Mouse (Mus musculus) T-helper 17 cell (primary cell): ENCODE data around the gene Rnd1.

Experiments
- in situ Hi-C, 2 experiments: fragments of 300-600 bp; cut with MboI, MseI; formaldehyde crosslinking; loops; 1 replicate in 1 of 2; 2 replicates in 1 of 2; pipeline ENCODE4 v1.15.1; 2025; ENCODE audit warnings: high pct_unique_total_duplicates in 2 of 2

The Rnd1 gene

DNA sequence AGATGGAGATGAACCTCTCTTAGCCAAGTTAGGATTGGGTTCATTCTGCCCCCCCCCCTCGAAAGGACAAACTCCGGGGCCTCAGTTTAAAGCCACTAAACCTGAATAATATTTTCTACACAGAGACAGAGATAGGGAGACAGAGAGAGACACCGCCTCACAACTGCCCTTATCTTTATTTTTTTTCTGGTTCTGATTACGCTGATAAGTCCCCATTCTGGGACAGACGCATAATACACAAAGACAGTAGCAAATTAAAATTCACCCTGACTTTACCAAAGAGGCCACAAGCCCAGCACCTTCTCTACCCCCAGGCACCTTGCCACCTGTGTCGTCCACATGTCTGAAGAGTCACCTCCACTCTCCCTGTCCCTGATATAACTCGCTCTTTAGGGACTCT is 4.4 kb upstream of the Rnd1 start:
- in situ Hi-C loops: loop anchor here in 1 of 2 experiments (10.0 kb wide), 1 partner anchor 1217 kb away; no protein-coding TSS in a partner anchor

DNA sequence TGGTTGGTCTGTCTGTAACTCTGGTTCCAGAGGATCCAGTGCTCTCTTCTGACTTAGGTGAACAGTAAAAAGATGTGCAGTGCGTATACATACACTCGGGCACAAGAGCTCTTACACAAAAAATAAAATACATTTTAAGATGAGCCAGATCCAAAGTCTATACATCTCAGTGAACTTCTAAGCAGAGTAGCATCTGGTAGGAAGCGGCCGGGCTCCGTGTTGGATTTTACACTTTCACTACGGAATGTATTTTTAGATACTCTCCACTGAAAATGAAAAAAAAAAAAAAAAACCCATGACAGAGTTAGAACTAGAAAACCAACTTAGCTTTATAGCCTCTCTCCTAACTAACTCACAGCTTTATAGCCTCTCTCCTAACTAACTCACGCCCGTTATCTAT is 3.4 kb upstream of the Rnd1 start:
- in situ Hi-C loops: loop anchor here in 1 of 2 experiments (10.0 kb wide), 1 partner anchor 1216 kb away; no protein-coding TSS in a partner anchor

DNA sequence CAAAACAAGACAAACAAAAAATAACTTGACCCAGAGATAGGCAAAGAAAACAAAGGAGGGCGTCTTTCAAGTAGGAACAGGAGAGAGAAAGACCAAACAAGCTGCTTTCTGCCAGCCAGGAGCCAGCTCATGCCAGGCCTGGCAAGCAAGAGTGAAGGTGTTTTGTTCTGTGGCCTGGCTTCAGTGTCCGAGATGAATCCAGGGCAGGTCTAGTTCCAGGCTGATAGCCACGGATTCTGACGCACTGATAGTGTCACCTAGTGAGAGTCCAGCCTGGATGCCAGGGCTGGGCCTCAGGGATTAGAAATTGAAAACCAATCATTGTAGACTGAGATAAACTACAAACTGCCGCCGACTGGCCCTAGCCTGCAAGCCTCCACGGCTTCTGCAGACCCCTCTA is 716 bp upstream of the Rnd1 start:
- in situ Hi-C loops: no loop called here

DNA sequence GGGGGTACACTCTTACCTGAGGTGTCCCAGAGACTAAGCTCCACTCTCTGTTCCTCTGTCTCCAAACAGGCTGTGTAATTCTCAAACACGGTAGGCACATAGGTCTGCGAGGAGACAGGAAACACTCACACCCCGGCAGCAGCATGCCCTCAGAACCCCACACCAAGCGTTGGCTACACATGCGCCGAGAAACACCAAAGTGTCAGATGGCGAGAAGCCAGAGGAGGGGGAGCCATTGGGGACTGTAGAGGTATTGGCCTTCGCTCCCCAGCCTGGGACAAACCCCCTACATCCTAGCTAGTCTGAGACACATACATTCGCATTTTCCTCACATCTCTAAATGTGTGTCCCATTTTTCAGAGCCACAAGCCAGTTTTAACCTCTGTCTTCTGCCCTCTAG is 790 bp downstream of the Rnd1 start:
- in situ Hi-C loops: no loop called here

DNA sequence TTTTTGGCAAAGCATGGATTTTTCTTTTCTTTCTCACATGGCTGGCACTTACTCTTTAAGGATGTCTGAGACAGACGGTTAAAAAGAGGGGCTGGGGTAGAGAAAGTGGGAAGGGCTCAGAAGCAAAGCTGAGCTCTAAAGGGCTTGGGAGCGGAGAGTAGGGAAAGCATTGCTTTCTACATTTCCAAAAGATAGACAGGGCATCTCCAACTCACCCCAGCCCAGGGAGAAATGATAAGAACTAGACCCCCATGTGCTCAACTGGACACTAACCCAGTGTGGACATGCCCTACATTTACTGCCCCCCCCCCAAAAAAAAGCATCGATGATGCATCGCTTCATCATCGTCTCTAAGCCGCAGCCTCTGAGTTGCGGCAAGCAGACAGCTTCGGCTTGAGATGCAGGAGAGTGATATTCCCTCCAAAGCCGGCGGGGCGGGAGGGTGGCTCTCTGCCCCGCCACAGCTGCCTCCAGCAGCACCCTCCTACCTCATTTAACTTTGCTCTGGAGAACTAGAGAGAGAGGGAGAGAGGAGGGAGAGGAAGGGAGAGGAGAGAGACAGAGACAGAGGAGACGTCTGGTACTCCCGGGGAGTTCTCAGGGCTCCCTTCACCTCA is 1.5 kb downstream of the Rnd1 start:
- in situ Hi-C loops: no loop called here

DNA sequence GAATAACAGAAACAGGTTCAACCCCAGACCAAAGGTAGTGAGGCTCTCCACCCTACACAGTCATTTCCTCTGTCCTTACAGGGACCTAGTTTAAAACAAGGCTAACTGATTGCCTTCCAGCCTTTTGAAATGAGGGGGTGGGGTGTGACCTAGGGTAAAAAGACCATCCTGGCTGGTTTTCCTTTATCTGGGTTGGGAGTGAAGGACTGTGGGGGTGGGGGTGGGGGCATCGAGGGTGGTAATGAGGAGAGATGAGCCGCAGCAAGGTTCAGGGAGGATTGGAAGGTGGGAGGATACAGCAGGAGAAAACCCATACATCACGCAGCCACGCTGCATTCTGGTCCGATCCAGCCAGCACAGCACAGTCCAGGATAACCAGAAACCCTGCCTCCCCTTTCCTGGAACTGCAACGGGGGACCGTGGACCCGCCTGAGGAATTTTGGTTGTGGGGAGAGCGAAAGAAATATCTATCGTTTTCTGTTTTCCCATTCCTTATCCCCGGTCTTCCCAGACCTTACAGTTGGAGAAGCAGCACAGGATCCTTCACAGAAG is 2.2 kb downstream of the Rnd1 start:
- in situ Hi-C loops: loop anchor here in 1 of 2 experiments (5.0 kb wide), 2 partner anchors 32 to 127 kb away; partner anchors contain the start of gene Ccdc65

DNA sequence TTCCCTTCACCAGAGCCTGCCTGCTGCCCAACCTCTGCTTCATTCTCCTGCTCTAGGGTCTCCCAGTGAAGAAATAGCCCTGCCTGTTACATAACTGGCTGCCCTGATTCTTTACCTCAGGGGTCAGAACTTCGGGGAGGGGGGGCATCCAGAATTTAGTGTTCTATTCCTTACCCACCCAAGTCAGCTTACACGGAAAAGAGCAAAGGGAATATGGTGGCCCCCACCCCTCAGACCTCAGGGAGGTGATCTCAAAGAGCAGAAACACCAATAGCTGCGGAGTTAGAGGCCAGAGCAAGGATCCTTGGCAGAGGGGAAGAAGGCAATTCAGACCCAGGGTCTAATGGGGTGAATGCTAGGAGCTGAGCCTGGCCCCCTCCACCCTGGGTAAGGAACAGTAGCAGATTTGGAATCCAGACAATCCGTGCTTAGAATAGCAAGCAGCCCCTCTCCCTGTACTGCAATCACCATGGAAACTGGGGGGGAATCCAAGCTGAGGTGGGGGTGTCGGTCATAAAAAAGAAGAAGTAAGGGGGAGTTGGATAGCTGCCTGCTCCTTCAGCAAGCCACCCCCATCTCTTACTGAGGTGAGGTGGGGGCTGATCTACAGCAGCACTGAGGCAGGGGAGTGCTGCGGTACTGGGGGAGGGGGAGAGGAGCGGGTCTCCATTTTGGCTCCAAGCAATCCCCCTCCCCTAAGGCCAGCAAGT is 2.8 kb downstream of the Rnd1 start:
- in situ Hi-C loops: loop anchor here in 1 of 2 experiments (5.0 kb wide), 2 partner anchors 33 to 128 kb away; partner anchors contain the start of gene Ccdc65

DNA sequence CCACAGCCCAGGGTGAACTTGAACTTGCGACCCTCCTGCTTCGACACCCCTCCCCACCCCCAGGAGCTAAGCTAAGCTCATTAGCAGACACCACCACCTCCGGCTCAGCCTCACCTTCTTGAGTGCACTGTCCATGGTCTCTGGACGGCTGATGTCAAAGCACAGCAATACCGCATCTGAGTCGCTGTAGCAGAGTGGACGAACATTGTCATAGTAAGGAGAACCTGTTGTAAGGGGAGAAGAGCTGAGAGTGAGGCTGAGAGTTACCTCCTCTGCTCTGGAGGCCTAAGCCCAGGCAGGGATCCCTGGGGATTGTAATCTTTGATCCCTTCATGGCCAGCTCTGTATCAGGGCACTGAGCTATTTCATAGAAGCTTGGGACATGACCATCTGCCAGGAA is 3.5 kb downstream of the Rnd1 start:
- in situ Hi-C loops: loop anchor here in 1 of 2 experiments (5.0 kb wide), 2 partner anchors 34 to 129 kb away; partner anchors contain the start of gene Ccdc65

DNA sequence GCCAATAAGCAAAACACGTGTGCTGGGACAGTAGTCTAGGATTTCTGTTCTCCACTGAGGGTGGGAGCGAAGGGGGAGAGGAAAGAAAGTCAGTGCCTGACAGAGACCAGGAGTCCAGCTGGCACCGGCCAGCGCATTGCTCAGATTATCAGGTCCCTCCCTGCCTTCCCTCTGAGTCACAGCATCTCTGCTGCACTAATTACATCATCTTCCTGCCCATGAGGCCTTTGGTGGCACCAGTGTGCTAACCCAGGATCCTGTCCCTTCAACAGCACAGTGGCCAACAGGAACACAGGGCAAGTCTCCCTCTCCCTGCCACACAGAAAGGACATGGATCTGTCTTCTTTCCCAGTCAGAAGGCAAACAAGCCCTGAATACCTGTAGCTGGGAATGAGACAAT is 4.7 kb downstream of the Rnd1 start:
- in situ Hi-C loops: loop anchor here in 1 of 2 experiments (5.0 kb wide), 2 partner anchors 35 to 130 kb away; partner anchors contain the start of gene Ccdc65

DNA sequence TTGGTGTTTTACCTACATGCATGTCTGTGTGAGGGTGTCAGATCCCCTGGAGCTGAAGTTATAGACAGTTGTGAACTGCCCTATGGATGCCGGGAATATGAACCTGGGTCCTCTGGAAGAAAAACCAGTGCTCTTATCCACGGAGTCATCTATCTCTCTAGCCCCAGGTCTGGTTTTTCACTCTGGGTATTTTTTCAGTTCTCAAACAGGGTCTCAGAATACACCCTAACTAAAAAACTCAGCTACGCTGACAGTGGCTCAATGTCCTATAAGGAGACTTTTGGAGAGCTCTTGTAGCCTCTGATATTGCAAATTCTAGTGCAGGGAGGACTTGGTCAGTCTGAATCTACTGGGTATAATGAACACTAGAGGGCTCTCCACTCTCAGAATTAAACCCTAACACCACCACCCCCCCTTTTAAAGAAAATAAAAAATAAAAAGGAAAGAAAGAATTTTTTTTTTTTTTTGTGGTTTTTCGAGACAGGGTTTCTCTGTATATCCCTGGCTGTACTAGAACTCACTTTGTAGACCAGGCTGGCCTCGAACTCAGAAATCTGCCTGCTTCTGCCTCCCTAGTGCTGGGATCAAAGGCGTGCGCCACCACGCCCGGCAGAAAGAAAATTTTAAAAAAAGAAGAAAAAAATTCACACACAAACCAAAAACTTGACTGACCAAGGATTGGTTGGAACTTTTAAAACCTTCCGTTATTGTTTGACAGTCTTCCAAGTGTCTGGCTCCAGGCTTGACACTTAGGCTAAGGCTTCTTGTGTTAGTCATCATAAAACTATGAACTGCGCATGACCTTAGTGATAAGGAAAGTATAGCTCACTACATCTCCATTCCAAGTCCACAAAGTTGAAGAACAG is 13.0 kb downstream of the Rnd1 start:
- in situ Hi-C loops: no loop called here

DNA sequence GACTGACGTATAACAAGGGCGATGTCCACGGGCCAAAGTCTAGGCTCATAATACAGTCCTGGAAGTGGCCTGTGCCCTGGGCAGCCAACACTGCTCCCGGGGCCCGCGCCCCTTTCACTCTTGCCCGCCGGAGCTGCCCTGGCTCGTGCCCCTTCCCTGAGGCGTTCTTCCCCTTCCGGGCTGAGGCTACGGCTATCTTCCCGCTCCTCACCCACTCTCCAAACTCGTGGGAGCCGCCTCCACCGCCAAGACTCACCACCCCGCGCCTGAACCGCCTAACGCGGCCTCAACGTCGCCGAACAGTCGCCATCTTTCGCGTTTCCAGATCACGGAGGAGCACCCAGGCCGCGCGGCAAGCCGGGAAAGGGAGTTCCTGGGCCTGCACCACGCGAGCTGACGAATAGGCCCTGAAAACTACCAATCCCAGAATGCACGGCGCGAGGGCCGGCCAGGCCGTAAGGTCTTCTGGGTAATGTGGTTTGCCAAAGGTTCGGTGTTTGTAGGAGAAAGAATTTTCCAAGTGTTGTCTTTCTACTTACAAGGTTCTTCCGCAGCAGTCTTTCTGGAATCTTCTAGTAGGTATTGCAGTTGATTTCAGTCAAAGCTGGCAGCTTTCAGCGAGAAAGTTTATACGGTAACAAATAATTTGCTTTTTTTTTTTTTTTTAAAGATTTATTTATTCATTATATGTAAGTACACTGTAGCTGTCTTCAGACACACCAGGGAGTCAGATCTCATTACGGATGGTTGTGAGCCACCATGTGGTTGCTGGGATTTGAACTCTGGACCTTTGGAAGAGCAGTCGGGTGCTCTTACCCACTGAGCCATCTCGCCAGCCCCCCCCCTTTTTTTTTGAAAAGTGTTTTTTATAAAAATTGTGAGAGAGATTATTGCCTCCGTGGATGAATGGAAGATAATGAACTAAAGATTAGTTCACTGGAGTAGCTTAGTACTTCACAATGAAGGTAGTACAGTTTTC is 14.4 kb downstream of the Rnd1 start, which contains the start of gene Ddx23:
Gene Ddx23 (minus strand): TSS at position 328 of the 979 bp plus-strand sequence.
- in situ Hi-C loops: no loop called here

DNA sequence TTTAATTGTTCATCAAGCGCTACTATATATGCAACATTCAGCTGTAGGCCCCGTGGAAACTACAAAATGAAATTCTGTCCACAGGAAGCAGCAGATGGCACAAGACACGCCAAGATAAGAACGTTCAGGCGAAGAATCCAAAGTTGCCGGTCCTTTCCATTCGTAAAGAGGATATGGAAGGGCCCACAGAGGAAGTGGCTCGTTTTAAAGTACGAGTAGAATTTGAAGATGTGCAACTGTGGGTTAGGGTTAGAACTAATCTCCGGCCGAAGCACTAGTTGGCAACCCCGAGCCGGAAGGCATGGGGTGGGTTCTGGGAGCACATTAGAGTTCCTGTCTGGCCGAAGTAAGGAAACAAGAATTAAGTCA is 15.1 kb downstream of the Rnd1 start:
- in situ Hi-C loops: no loop called here

DNA sequence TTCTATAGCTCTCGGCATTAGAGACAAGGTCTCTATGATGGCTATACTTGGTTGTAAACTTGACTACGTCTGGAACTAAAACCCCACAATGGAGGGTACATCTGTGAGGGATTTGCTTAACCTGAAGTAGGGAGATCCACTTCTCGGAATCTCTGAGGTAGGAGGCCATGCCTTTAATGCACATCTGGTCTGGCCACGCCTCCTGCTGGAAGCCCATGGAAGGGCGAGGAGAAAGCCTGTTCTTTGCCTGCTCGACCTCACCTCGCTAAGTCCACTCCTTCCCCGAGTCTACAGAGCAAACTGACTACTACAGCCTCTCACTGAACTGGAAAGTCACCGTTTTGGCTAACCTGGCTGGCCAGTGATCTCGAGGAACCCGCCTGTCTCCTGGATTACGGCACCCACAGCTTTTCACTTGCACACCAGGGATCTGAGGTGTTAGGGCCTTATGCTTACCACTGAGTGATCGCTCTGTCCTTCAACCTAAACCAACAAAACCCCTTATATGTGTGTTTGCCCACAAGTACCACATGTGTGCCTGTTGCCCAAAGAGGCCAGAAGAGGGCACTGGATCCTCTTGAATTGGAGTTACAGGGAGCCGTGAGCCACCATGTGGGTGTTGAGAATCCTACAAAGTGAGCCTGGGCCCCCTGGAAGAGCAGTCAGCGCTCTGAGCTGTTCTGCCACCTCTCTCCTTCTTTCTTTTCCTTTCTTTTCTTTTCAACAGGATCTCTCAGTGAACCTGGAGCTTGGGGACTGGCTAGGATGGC is 20.1 kb downstream of the Rnd1 start:
- in situ Hi-C loops: no loop called here

DNA sequence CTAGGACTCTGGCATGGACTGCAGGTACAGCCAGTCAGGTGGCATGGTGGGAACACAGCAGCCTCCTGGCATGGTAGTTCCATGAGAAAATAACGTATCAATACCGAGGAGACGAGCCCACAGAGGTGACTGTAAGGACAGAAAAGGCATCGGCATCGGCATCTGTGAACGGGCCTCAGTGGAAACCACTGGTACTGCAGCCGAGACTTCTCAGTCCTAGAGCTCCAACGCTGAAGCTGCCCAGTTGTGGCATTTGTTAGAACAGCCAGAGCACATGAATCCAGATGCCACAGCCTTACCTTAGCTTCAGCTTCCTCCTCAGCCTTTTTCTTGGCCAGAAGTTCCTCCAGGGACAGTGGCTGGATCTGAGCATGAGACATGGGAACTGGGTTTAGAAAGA is 25.1 kb downstream of the Rnd1 start:
- in situ Hi-C loops: no loop called here

DNA sequence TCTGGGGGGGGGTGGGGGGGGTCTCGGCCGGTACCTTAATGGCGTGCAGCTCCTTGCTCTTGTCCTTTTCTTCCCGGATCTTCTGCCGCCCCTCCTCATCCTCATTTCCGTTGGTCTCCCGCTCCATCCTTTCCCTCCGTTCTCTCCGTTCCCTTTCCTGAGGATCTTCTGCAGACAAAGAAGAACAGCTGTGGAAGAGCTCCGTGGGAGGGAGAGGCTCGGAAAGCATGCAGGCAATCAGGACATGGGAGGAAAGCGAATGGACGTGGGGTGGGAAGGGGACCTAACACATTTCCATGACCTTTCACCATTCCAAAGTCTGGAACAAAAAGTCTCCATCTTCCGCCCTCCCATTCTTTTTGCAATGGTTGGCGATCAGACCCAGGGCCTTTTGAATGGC is 25.8 kb downstream of the Rnd1 start:
- in situ Hi-C loops: no loop called here

DNA sequence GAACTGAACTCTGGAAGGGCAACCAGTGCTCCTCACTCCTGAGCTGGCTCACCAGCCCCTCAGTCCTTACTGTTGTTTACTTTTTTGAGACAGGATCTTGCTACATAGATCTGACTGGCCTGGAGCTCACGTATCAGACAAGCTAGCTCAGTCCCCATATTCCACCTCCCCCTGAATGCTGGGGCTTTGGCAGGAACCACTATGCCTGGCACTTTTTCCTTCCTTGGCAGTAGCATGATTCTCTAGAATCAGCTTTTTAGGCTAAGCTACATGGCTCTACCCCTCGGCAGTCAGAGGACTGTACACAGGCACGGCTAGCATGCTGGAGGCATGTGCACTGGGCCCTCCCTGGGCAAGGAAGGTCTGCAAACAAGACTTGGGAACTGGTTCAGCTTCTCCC is 29.2 kb downstream of the Rnd1 start:
- in situ Hi-C loops: no loop called here

DNA sequence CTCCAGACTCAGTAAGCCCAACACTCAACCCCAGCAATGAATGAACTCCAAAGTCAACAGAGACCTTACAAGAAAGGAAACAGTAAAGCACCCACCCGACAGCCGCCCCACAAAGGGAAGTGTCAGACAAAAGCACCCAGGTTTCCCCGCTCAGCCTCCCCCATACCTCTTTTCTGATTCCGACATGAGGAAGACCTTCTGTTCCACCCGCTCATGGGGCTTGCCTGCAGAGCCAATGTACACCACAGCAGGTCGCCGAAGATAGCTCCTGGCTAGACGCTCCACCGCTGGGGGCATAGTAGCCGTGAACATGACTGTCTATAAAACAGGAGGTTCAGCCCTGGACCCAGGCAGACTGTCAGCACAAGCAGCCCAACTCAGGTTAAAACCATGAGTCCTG is 30.0 kb downstream of the Rnd1 start:
- in situ Hi-C loops: no loop called here

DNA sequence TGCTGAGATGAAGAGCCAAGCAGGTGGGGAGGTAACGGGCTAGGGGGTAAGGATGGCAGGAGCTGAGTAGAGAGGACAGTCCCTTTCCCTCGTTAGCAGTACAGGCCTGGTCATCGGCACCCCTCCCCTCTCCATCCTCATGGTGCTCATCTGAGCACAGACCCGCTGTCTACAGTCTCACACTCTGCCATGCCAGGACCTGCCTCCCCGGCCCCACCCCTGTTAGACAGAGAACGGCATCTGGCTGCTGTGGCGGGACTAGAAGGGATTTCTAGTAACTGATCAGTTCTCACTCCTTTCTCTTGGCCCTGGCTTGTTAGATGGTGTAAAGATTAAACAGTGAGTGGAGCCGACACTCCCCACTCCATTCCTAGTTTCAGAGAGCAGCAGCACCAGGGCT is 30.5 kb downstream of the Rnd1 start:
- in situ Hi-C loops: no loop called here
